Mouse (Mus musculus) spleen, adult 2 months (tissue): ENCODE measurements around the gene Morc2b. TPM values are rescaled to one million over a fixed set of nuclear protein-coding genes. Genes with fewer than 3 reads are reported as not detected.

Experiments used
- DNase-seq, 2 experiments: peaks; one replicate each; pipeline versions ENCODE4 v3.0.0 to v3.0.0-alpha.2; 2012 to 2021; ENCODE audit warnings: low spot score in 2 of 2, low read depth in 1 of 2
- H3K27ac ChIP-seq: fragments of 200-500 bp; 2 replicates; pipeline ENCODE4 v1.5.1; 2012; ENCODE audit warnings: low read length, inconsistent platforms; ENCODE audit not compliant: insufficient read depth
- H3K27me3 ChIP-seq: fragments of 200-500 bp; 2 replicates; pipeline ENCODE4 v1.6.1; 2012; ENCODE audit warnings: mild to moderate bottlenecking, moderate library complexity, low read length, inconsistent platforms; ENCODE audit not compliant: control insufficient read depth, insufficient read depth
- H3K36me3 ChIP-seq: fragments of 200-500 bp; 2 replicates; pipeline ENCODE4 v1.6.1; 2012; ENCODE audit warnings: mild to moderate bottlenecking, low read length, inconsistent platforms; ENCODE audit not compliant: control insufficient read depth, insufficient read depth
- H3K4me1 ChIP-seq: fragments of 200-500 bp; 2 replicates; pipeline ENCODE4 v1.6.1; 2011; ENCODE audit warnings: inconsistent platforms; ENCODE audit not compliant: control insufficient read depth, insufficient read depth, insufficient read length
- H3K4me3 ChIP-seq: fragments of 200-500 bp; 2 replicates; pipeline ENCODE4 v1.5.1; 2011; ENCODE audit warnings: mild to moderate bottlenecking, inconsistent platforms; ENCODE audit not compliant: insufficient read depth, insufficient read length; ENCODE audit errors: extremely low read depth
- CTCF ChIP-seq: fragments of 200-500 bp; IDR thresholded peaks from 2 replicates; pipeline ENCODE4 v1.5.1; 2011; ENCODE audit warnings: mild to moderate bottlenecking, inconsistent platforms; ENCODE audit not compliant: insufficient read depth, insufficient read length, insufficient replicate concordance; ENCODE audit errors: extremely low read depth
- POLR2A ChIP-seq: fragments of 200-500 bp; IDR thresholded peaks from 2 replicates; pipeline ENCODE4 v1.6.1; 2011; ENCODE audit warnings: low read depth, low read length, inconsistent platforms
- WGBS: fragments of 180-500 bp; shearing (Covaris S2); methylation state at CpG from one replicate; pipeline ENCODE4 v1.1.7; 2018; 5-methylcytosine and 5-hydroxymethylcytosine counted together
- polyA plus RNA-seq: library from polyadenylated mRNA; depleted of rRNA; stranded (reverse); fragments of >200 nt; gene quantifications from 2 replicates; pipeline ENCODE4 v1.2.3, GENCODE M21; 2012; rRNA removed

The Morc2b gene
- polyA plus RNA-seq, 1 experiment = not detected

- WGBS = 6% methylated on average over 34 of the region's 34 CpGs
- Histone ChIP-seq H3K36me3 (no peaks in the 10 kb centered on the region), H3K4me3 (peak within 1 kb of the TSS; percentile 72), H3K27ac (peak within 1 kb of the TSS; percentile 76), H3K4me1 (0 out of 2 replicates have a peak, but pooled peaks cover 2% of the 10 kb centered on the region), H3K27me3 (no peaks in the 10 kb centered on the region)
- peak; percentile 77 to 84 for DNase-seq
- TF ChIP-seq CTCF (no peak), POLR2A (no peak)
Observed at GRCm38 (mm10) chr17:33089220-33089949, 50.1 kb downstream of the Morc2b start, which contains the start of gene Zfp563. Zfp563 (plus strand) TSS chr17:33089310.

GRCm38 (mm10) chr17:33067958-33068357, 71.5 kb downstream of the Morc2b start, which contains the start of gene 4921501E09Rik:
4921501E09Rik (minus strand) TSS chr17:33068058.
- WGBS = 61% methylated on average over 1 of the region's 1 CpGs

More at GRCm38 (mm10) chr17:33067958-33068357, 71.5 kb downstream of the Morc2b start, which contains the start of gene 4921501E09Rik:
- DNase-seq = no peak
- TF ChIP-seq POLR2A = no peak
- TF ChIP-seq CTCF = no peak
- H3K4me3 ChIP-seq = no peak within 1 kb of the TSS
- no peaks in the 10 kb centered on the region for H3K27me3 ChIP-seq
- no peaks in the 10 kb centered on the region for H3K36me3 ChIP-seq
- no peaks in the 10 kb centered on the region for H3K4me1 ChIP-seq
- no peak within 1 kb of the TSS for H3K27ac ChIP-seq

Other genes with a start within 250 kb of the Morc2b start
- 0.53 and 0.62 TPM in 2 replicates for gene Zfp870, start 248.0 kb downstream of the Morc2b start, polyA plus RNA-seq
- gene Cyp4f14, start 222.3 kb downstream of the Morc2b start, polyA plus RNA-seq = 0.26 and 0.32 TPM in 2 replicates
- 35.7 and 42.7 TPM in 2 replicates for gene Cyp4f13, start 192.3 kb downstream of the Morc2b start, polyA plus RNA-seq
- 0.54 and 0.81 TPM in 2 replicates for gene Zfp472, start 173.9 kb downstream of the Morc2b start, polyA plus RNA-seq
- 2.9 TPM in 2 replicates for gene Zfp952, start 146.6 kb downstream of the Morc2b start, polyA plus RNA-seq
- gene Zfp763, start 106.3 kb downstream of the Morc2b start, polyA plus RNA-seq = 0.26 and 0.34 TPM in 2 replicates
- gene 4921501E09Rik, start 71.6 kb downstream of the Morc2b start, polyA plus RNA-seq = not detected in 2 replicates
- gene Zfp563, start 50.4 kb downstream of the Morc2b start, polyA plus RNA-seq = 0.48 and 0.69 TPM in 2 replicates
- not detected in 2 replicates for gene Olfr55, start 28.8 kb upstream of the Morc2b start, polyA plus RNA-seq
- gene Olfr239, start 51.6 kb upstream of the Morc2b start, polyA plus RNA-seq = not detected in 2 replicates
- not detected in 2 replicates for gene Olfr1564, start 82.0 kb upstream of the Morc2b start, polyA plus RNA-seq
- 0.38 and 0.44 TPM in 2 replicates for gene Zfp955a, start 115.5 kb upstream of the Morc2b start, polyA plus RNA-seq
- gene Olfr63, start 125.0 kb upstream of the Morc2b start, polyA plus RNA-seq = not detected in 2 replicates
- gene Zfp955b, start 149.9 kb upstream of the Morc2b start, polyA plus RNA-seq = 0.86 and 0.92 TPM in 2 replicates
- gene Zfp81, start 219.2 kb upstream of the Morc2b start, polyA plus RNA-seq = 0.58 and 0.78 TPM in 2 replicates